8 mouse cellular contexts compared by ENCODE assay signal in genomic region chr11:120190526-120191412, GRCm38 (mm10). TPM values are rescaled to one million over a fixed set of nuclear protein-coding genes. Genes with fewer than 3 reads are reported as not detected.
DNase-seq lines count a peak whose midpoint lies in the region; ATAC-seq and TF ChIP-seq lines count a peak whose summit lies in the region.

No protein-coding gene starts in this region.

- no peak for TF ChIP-seq CTCF in layer of hippocampus, adult 2 months (conservative IDR thresholded peaks at IDR 0.05)

- peaks cover 37% of the 10 kb centered on the region for H3K4me1 ChIP-seq in forebrain, embryonic 10.5 days
- H3K4me1 ChIP-seq in kidney, embryonic 16.5 days (ENCODE audit: insufficient read depth, low read length): peaks cover 32% of the 10 kb centered on the region
- H3K4me1 ChIP-seq in neural tube, embryonic 13.5 days (replicated peaks): peaks cover 29% of the 10 kb centered on the region

- peak overlapping the region; percentile 89 for H3K27ac ChIP-seq in layer of hippocampus, adult 2 months
- peak overlapping the region; percentile 100 for H3K27ac ChIP-seq in forebrain, embryonic 10.5 days
- peak overlapping the region; percentile 99 for H3K27ac ChIP-seq in kidney, embryonic 16.5 days (ENCODE audit: low read length)
- peak overlapping the region; percentile 99 for H3K27ac ChIP-seq in neural tube, embryonic 13.5 days (replicated peaks)

- peaks cover 18% of the 10 kb centered on the region for H3K36me3 ChIP-seq in forebrain, embryonic 10.5 days (replicated peaks)
- H3K36me3 ChIP-seq in kidney, embryonic 16.5 days (ENCODE audit: insufficient read depth, low read length): no peaks in the 10 kb centered on the region
- H3K36me3 ChIP-seq in neural tube, embryonic 13.5 days: no peaks in the 10 kb centered on the region

- H3K9ac ChIP-seq in kidney, embryonic 16.5 days (replicated peaks; ENCODE audit: low read length): peak overlapping the region; percentile 71
- peak overlapping the region; percentile 70 for H3K9ac ChIP-seq in neural tube, embryonic 13.5 days

- peaks cover 8% of the 10 kb centered on the region for H3K27me3 ChIP-seq in forebrain, embryonic 10.5 days (ENCODE audit: poor library complexity, severe bottlenecking)
- no peaks in the 10 kb centered on the region for H3K27me3 ChIP-seq in kidney, embryonic 16.5 days (ENCODE audit: insufficient read depth, low read length)
- no peaks in the 10 kb centered on the region for H3K27me3 ChIP-seq in neural tube, embryonic 13.5 days

- ATAC-seq in kidney, embryonic 16.5 days (ENCODE audit: low FRiP score, low TSS enrichment): no peak
- ATAC-seq in neural tube, embryonic 13.5 days (ENCODE audit: low read depth): no peak

- DNase-seq in layer of hippocampus, adult 2 months (ENCODE audit: low spot score in 2 of 2): no peak
- DNase-seq in layer of hippocampus, postnatal 36 days: no peak
- DNase-seq in forebrain, embryonic 10.5 days (ENCODE audit: extremely low spot score, low spot score): no peak
- no peak for DNase-seq in layer of hippocampus, adult 11-12 months (ENCODE audit: low spot score)
- no peak for DNase-seq in spleen, postnatal 14 days (ENCODE audit: low spot score in 2 of 2)
- DNase-seq in thymus, postnatal 4 days: no peak

- H3K4me3 ChIP-seq in layer of hippocampus, adult 2 months: peak overlapping the region; percentile 88
- H3K4me3 ChIP-seq in forebrain, embryonic 10.5 days: peak overlapping the region; percentile 95
- peak overlapping the region; percentile 96 for H3K4me3 ChIP-seq in kidney, embryonic 16.5 days (ENCODE audit: low read length)
- H3K4me3 ChIP-seq in neural tube, embryonic 13.5 days: peak overlapping the region; percentile 95

- no peaks in the 10 kb centered on the region for H3K9me3 ChIP-seq in forebrain, embryonic 10.5 days
- no peaks in the 10 kb centered on the region for H3K9me3 ChIP-seq in kidney, embryonic 16.5 days (ENCODE audit: low read length)
- H3K9me3 ChIP-seq in neural tube, embryonic 13.5 days: no peaks in the 10 kb centered on the region

- peak overlapping the region; percentile 94 for H3K4me2 ChIP-seq in kidney, embryonic 16.5 days (replicated peaks; ENCODE audit: low read depth, low read length)
- peak overlapping the region; percentile 99 for H3K4me2 ChIP-seq in neural tube, embryonic 13.5 days

- WGBS in forebrain, embryonic 10.5 days: 32% methylated on average over 14 of the region's 14 CpGs
- WGBS in kidney, embryonic 16.5 days: 29% methylated on average over 14 of the region's 14 CpGs
- 33% methylated on average over 14 of the region's 14 CpGs for WGBS in neural tube, embryonic 13.5 days

RNA-seq across cellular contexts. Expression of gene Slc38a10, which starts 39.6 kb away (rescaled TPM):
- total RNA-seq in layer of hippocampus, adult 2 months (2021): 10 to 100 TPM; 86.1 to 86.5 TPM
- 10 to 100 TPM; 80.2 to 86.1 TPM for total RNA-seq in layer of hippocampus, postnatal 36 days (2021)
- polyA plus RNA-seq in forebrain, embryonic 10.5 days (2016; fragmentation: Nextera tagmentation; extraction: Ambion mirVana): 90.6 and 93.2 TPM in 2 replicates
- polyA plus RNA-seq in kidney, embryonic 16.5 days (2015; fragmentation: Nextera tagmentation; extraction: Ambion mirVana): 132 and 133 TPM in 2 replicates
- polyA plus RNA-seq in neural tube, embryonic 13.5 days (2015; fragmentation: Nextera tagmentation; extraction: Ambion mirVana): 103 and 108 TPM in 2 replicates

RNA-seq across cellular contexts. Expression of gene Bahcc1, which starts 42.0 kb away (rescaled TPM):
- total RNA-seq in layer of hippocampus, adult 2 months (2021): 10 to 100 TPM; 19.9 to 20.7 TPM
- 10 to 100 TPM; 19.6 to 20.0 TPM for total RNA-seq in layer of hippocampus, postnatal 36 days (2021)
- polyA plus RNA-seq in forebrain, embryonic 10.5 days (2016; fragmentation: Nextera tagmentation; extraction: Ambion mirVana): 13.7 and 16.1 TPM in 2 replicates
- polyA plus RNA-seq in kidney, embryonic 16.5 days (2015; fragmentation: Nextera tagmentation; extraction: Ambion mirVana): 13.2 and 14.2 TPM in 2 replicates
- polyA plus RNA-seq in neural tube, embryonic 13.5 days (2015; fragmentation: Nextera tagmentation; extraction: Ambion mirVana): 13.6 and 15.3 TPM in 2 replicates
